Mouse (Mus musculus): Measurements from ENCODE around the gene Hyal3. TPM values are rescaled to one million over a fixed set of nuclear protein-coding genes. Genes with fewer than 3 reads are reported as not detected.

Gene Hyal3
- polyA plus RNA-seq, 1 experiment from 2014 or later, result 1.8 TPM

GRCm38 (mm10) chr9:107593101-107593976, 12.7 kb downstream of the Hyal3 start:
- no peaks in the 10 kb centered on the region for H3K27me3 ChIP-seq (replicated peaks)
- peaks cover 11% of the 10 kb centered on the region; the same call in 1 of the 2 replicates for H3K36me3 ChIP-seq (replicated peaks)
- H3K4me3 ChIP-seq, result no peak overlapping the region
- no peak for ATAC-seq (replicated peaks)
- no peaks in the 10 kb centered on the region for H3K9me3 ChIP-seq
- peaks cover 7% of the 10 kb centered on the region for H3K4me1 ChIP-seq
- H3K4me2 ChIP-seq, result no peak overlapping the region
- H3K27ac ChIP-seq, result no peak overlapping the region
- 82% methylated on average over 11 of the region's 11 CpGs for WGBS
- no peak overlapping the region for H3K9ac ChIP-seq

- WGBS, result 71% methylated on average over 8 of the region's 8 CpGs
- no peak for ATAC-seq (replicated peaks)
Observed at GRCm38 (mm10) chr9:107594281-107595062, 13.9 kb downstream of the Hyal3 start.

GRCm38 (mm10) chr9:107596619-107597569, 16.3 kb downstream of the Hyal3 start:
- no peak for ATAC-seq (replicated peaks)
- Histone ChIP-seq H3K4me1 (peaks cover 2% of the 10 kb centered on the region; the same call in 1 of the 2 replicates), H3K36me3 (replicated peaks) (0 out of 2 replicates have a peak, but pooled peaks cover 5% of the 10 kb centered on the region), H3K4me3 (no peak overlapping the region), H3K4me2 (no peak overlapping the region), H3K27ac (no peak overlapping the region), H3K9ac (no peak overlapping the region), H3K27me3 (replicated peaks) (no peaks in the 10 kb centered on the region), H3K9me3 (no peaks in the 10 kb centered on the region)
- 91% methylated on average over 11 of the region's 11 CpGs for WGBS

More at GRCm38 (mm10) chr9:107594281-107595062, 13.9 kb downstream of the Hyal3 start:
- Histone ChIP-seq H3K27me3 (replicated peaks) (no peaks in the 10 kb centered on the region), H3K4me2 (no peak overlapping the region), H3K9me3 (no peaks in the 10 kb centered on the region), H3K4me1 (no peaks in the 10 kb centered on the region), H3K9ac (no peak overlapping the region), H3K4me3 (no peak overlapping the region), H3K27ac (no peak overlapping the region), H3K36me3 (replicated peaks) (peaks cover 11% of the 10 kb centered on the region; the same call in 1 of the 2 replicates)

- Histone ChIP-seq H3K9me3 (no peaks in the 10 kb centered on the region), H3K27me3 (replicated peaks) (no peaks in the 10 kb centered on the region), H3K9ac (no peak overlapping the region), H3K27ac (no peak overlapping the region), H3K4me3 (no peak overlapping the region), H3K4me2 (no peak overlapping the region), H3K4me1 (peaks cover 8% of the 10 kb centered on the region; the same call in 1 of the 2 replicates), H3K36me3 (replicated peaks) (0 out of 2 replicates have a peak, but pooled peaks cover 4% of the 10 kb centered on the region)
- no peak for ATAC-seq (replicated peaks)
- 89% methylated on average over 5 of the region's 5 CpGs for WGBS
Observed at GRCm38 (mm10) chr9:107598385-107598784, 17.8 kb downstream of the Hyal3 start.

- Histone ChIP-seq H3K4me2 (no peak overlapping the region), H3K36me3 (replicated peaks) (no peaks in the 10 kb centered on the region)
Observed at GRCm38 (mm10) chr9:107599433-107599832, 18.8 kb downstream of the Hyal3 start.

GRCm38 (mm10) chr9:107599842-107600241, 19.2 kb downstream of the Hyal3 start:
- Histone ChIP-seq H3K36me3 (replicated peaks) (no peaks in the 10 kb centered on the region), H3K9me3 (no peaks in the 10 kb centered on the region), H3K4me1 (peaks cover 12% of the 10 kb centered on the region), H3K4me3 (no peak overlapping the region), H3K9ac (no peak overlapping the region), H3K27me3 (replicated peaks) (no peaks in the 10 kb centered on the region), H3K27ac (no peak overlapping the region), H3K4me2 (no peak overlapping the region)
- WGBS, result 83% methylated on average over 14 of the region's 14 CpGs
- no peak for ATAC-seq (replicated peaks)

More at GRCm38 (mm10) chr9:107599433-107599832, 18.8 kb downstream of the Hyal3 start:
- Histone ChIP-seq H3K9ac (no peak overlapping the region), H3K27me3 (replicated peaks) (no peaks in the 10 kb centered on the region), H3K9me3 (no peaks in the 10 kb centered on the region), H3K4me3 (no peak overlapping the region), H3K27ac (no peak overlapping the region), H3K4me1 (peaks cover 8% of the 10 kb centered on the region; the same call in 1 of the 2 replicates)
- WGBS, result 89% methylated on average over 9 of the region's 9 CpGs
- ATAC-seq (replicated peaks), result no peak

GRCm38 (mm10) chr9:107600745-107601144, 20.1 kb downstream of the Hyal3 start:
- H3K27me3 ChIP-seq (replicated peaks), result no peaks in the 10 kb centered on the region
- H3K4me3 ChIP-seq, result no peak overlapping the region
- peaks cover 14% of the 10 kb centered on the region for H3K4me1 ChIP-seq
- WGBS, result 79% methylated on average over 12 of the region's 12 CpGs
- no peak overlapping the region for H3K4me2 ChIP-seq
- no peaks in the 10 kb centered on the region for H3K36me3 ChIP-seq (replicated peaks)
- no peak for ATAC-seq (replicated peaks)
- H3K27ac ChIP-seq, result no peak overlapping the region
- H3K9me3 ChIP-seq, result no peaks in the 10 kb centered on the region
- no peak overlapping the region for H3K9ac ChIP-seq

- no peaks in the 10 kb centered on the region for H3K9me3 ChIP-seq
- no peak for ATAC-seq (replicated peaks)
- H3K27me3 ChIP-seq (replicated peaks), result no peaks in the 10 kb centered on the region
- H3K27ac ChIP-seq, result no peak overlapping the region
- no peak overlapping the region for H3K9ac ChIP-seq
- 86% methylated on average over 11 of the region's 11 CpGs for WGBS
- no peak overlapping the region for H3K4me2 ChIP-seq
- H3K4me1 ChIP-seq, result peaks cover 14% of the 10 kb centered on the region
- no peaks in the 10 kb centered on the region for H3K36me3 ChIP-seq (replicated peaks)
- H3K4me3 ChIP-seq, result no peak overlapping the region
Observed at GRCm38 (mm10) chr9:107601275-107601674, 20.7 kb downstream of the Hyal3 start.

GRCm38 (mm10) chr9:107602068-107602648, 21.5 kb downstream of the Hyal3 start:
- Histone ChIP-seq H3K9me3 (no peaks in the 10 kb centered on the region), H3K9ac (no peak overlapping the region), H3K4me1 (peaks cover 14% of the 10 kb centered on the region), H3K36me3 (replicated peaks) (no peaks in the 10 kb centered on the region), H3K4me3 (no peak overlapping the region), H3K27ac (peak overlapping the region; percentile 63), H3K4me2 (no peak overlapping the region), H3K27me3 (replicated peaks) (no peaks in the 10 kb centered on the region)
- peak; percentile 59 for ATAC-seq (replicated peaks)
- 12% methylated on average over 10 of the region's 10 CpGs for WGBS

- Histone ChIP-seq H3K9me3 (no peaks in the 10 kb centered on the region), H3K4me2 (no peak overlapping the region), H3K36me3 (replicated peaks) (no peaks in the 10 kb centered on the region), H3K27ac (no peak overlapping the region), H3K4me1 (peaks cover 14% of the 10 kb centered on the region), H3K27me3 (replicated peaks) (no peaks in the 10 kb centered on the region), H3K4me3 (no peak overlapping the region), H3K9ac (no peak overlapping the region)
- 81% methylated on average over 6 of the region's 6 CpGs for WGBS
- no peak for ATAC-seq (replicated peaks)
Observed at GRCm38 (mm10) chr9:107603251-107603650, 22.6 kb downstream of the Hyal3 start.

GRCm38 (mm10) chr9:107605041-107605661, 24.5 kb downstream of the Hyal3 start:
- H3K9me3 ChIP-seq, result no peaks in the 10 kb centered on the region
- no peak overlapping the region for H3K4me2 ChIP-seq
- no peak overlapping the region for H3K4me3 ChIP-seq
- WGBS, result 45% methylated on average over 23 of the region's 23 CpGs
- no peak overlapping the region for H3K9ac ChIP-seq
- ATAC-seq (replicated peaks), result no peak
- peaks cover 14% of the 10 kb centered on the region for H3K4me1 ChIP-seq
- no peaks in the 10 kb centered on the region for H3K27me3 ChIP-seq (replicated peaks)
- no peak overlapping the region for H3K27ac ChIP-seq
- H3K36me3 ChIP-seq (replicated peaks), result no peaks in the 10 kb centered on the region
